Comparison of ENCODE assay signal across 8 mouse cellular contexts in genomic region chr12:52832230-52832629, GRCm38 (mm10).
DNase-seq lines count a peak whose midpoint lies in the region; ATAC-seq lines count a peak whose summit lies in the region.

No protein-coding gene starts in this region.

- H3K4me2 ChIP-seq in hindbrain, embryonic 12.5 days (replicated peaks): no peak overlapping the region

- H3K27me3 ChIP-seq in hindbrain, embryonic 10.5 days (ENCODE audit: insufficient read depth, poor library complexity, severe bottlenecking): no peaks in the 10 kb centered on the region
- no peaks in the 10 kb centered on the region for H3K27me3 ChIP-seq in hindbrain, embryonic 12.5 days

- WGBS in hindbrain, embryonic 10.5 days: 9% methylated on average over 4 of the region's 4 CpGs
- WGBS in hindbrain, embryonic 12.5 days: 8% methylated on average over 4 of the region's 4 CpGs

- no peak overlapping the region for H3K9ac ChIP-seq in hindbrain, embryonic 12.5 days

- no peak overlapping the region for H3K4me3 ChIP-seq in hindbrain, embryonic 10.5 days
- no peak overlapping the region for H3K4me3 ChIP-seq in hindbrain, embryonic 12.5 days

- DNase-seq in hindbrain, embryonic 10.5 days (ENCODE audit: low spot score): peak; percentile 66
- DNase-seq in adrenal gland, adult 2 months: peak; percentile 32
- DNase-seq in embryo, embryonic 10.5 days (ENCODE audit: low spot score): peak; percentile 97
- peak; percentile 58 to 70 for DNase-seq in heart, adult 9 months (ENCODE audit: low spot score in 2 of 2)
- DNase-seq in layer of hippocampus, adult 9-10 months (ENCODE audit: low spot score): peak; percentile 81
- DNase-seq in skeletal muscle tissue, adult 2 months (ENCODE audit: low read depth, low spot score): peak; percentile 57

- H3K27ac ChIP-seq in hindbrain, embryonic 10.5 days: no peak overlapping the region
- no peak overlapping the region for H3K27ac ChIP-seq in hindbrain, embryonic 12.5 days

- no peaks in the 10 kb centered on the region for H3K36me3 ChIP-seq in hindbrain, embryonic 10.5 days
- H3K36me3 ChIP-seq in hindbrain, embryonic 12.5 days: no peaks in the 10 kb centered on the region

- peaks cover 53% of the 10 kb centered on the region for H3K4me1 ChIP-seq in hindbrain, embryonic 10.5 days (replicated peaks)
- H3K4me1 ChIP-seq in hindbrain, embryonic 12.5 days: peaks cover 47% of the 10 kb centered on the region

- no peaks in the 10 kb centered on the region for H3K9me3 ChIP-seq in hindbrain, embryonic 10.5 days
- H3K9me3 ChIP-seq in hindbrain, embryonic 12.5 days (replicated peaks): no peaks in the 10 kb centered on the region

- ATAC-seq in hindbrain, embryonic 12.5 days (ENCODE audit: low FRiP score): no peak
- ATAC-seq in megakaryocyte progenitor cell, adult 5-6 weeks (replicated peaks; ENCODE audit: poor library complexity): peak; percentile 70

Comparison
In these comparisons a context has a peak if more than half of its experiments do, and no peak if none do; other contexts are left out.
1. DNase-seq: peak in every context shown above with its lines; median percentile 97 in embryo, embryonic 10.5 days; 81 in layer of hippocampus, adult 9-10 months; 66 in hindbrain, embryonic 10.5 days; 64 in heart, adult 9 months; 57 in skeletal muscle tissue, adult 2 months; 32 in adrenal gland, adult 2 months.